Mouse (Mus musculus) midbrain, embryonic 14.5 days (tissue): ENCODE measurements at regions not wholly inside any gene's neighbourhood (a gene's known extent, or its start where the extent isn't known, plus 50 kb on each side); places are given as distances from the start of the nearest gene placed in this dataset.
A peak's percentile ranks its signal among the peaks of the same experiment; 100 is the strongest.

Experiments used
- ATAC-seq: fragments of 200-750 bp; cut with Nextera tagmentation; 2 replicates; pipeline ENCODE4 v1.8.0; 2017; ENCODE audit warnings: moderate number of reproducible peaks, moderate library complexity; ENCODE audit not compliant: low FRiP score, low TSS enrichment
- DNase-seq: peaks from one replicate; pipeline ENCODE4 v3.0.0-alpha.2; 2015
- H3K27ac ChIP-seq: fragments of 300-500 bp; sonication (generic); replicated peaks from 2 replicates; pipeline ENCODE4 v1.5.1; 2014; ENCODE audit warnings: mild to moderate bottlenecking, low read depth, low read length, moderate library complexity
- H3K27me3 ChIP-seq: fragments of 300-500 bp; sonication (generic); 2 replicates; pipeline ENCODE4 v1.6.1; 2014; ENCODE audit warnings: low read length, control low read depth, mixed read lengths; ENCODE audit not compliant: control insufficient read depth, insufficient read depth
- H3K36me3 ChIP-seq: fragments of 300-500 bp; sonication (generic); 2 replicates; pipeline ENCODE4 v1.6.1; 2014; ENCODE audit warnings: low read length, control low read depth; ENCODE audit not compliant: control insufficient read depth, insufficient read depth
- H3K4me1 ChIP-seq: fragments of 300-500 bp; sonication (generic); 2 replicates; pipeline ENCODE4 v1.6.1; 2014; ENCODE audit warnings: mild to moderate bottlenecking, antibody characterized with exemption, low read length, control low read depth; ENCODE audit not compliant: control insufficient read depth, insufficient read depth
- H3K4me2 ChIP-seq: fragments of 300-500 bp; sonication (generic); 2 replicates; pipeline ENCODE4 v1.6.1; 2014; ENCODE audit warnings: mild to moderate bottlenecking, low read length, moderate library complexity
- H3K4me3 ChIP-seq: fragments of 300-500 bp; sonication (generic); replicated peaks from 2 replicates; pipeline ENCODE4 v1.5.1; 2014; ENCODE audit warnings: low read depth, low read length
- H3K9ac ChIP-seq: fragments of 300-500 bp; sonication (generic); replicated peaks from 2 replicates; pipeline ENCODE4 v1.6.1; 2014; ENCODE audit warnings: mild to moderate bottlenecking, low read length, moderate library complexity
- H3K9me3 ChIP-seq: fragments of 300-500 bp; sonication (generic); 2 replicates; pipeline ENCODE4 v1.6.1; 2016; ENCODE audit warnings: low read length, control low read depth, mixed read lengths; ENCODE audit not compliant: control insufficient read depth
- WGBS: fragments of 180-500 bp; shearing (Covaris S2); extraction: QIAGEN DNeasy Blood & Tissue Kit; methylation state at CpG from one replicate; pipeline ENCODE4 v1.1.7; 2014; 5-methylcytosine and 5-hydroxymethylcytosine counted together

GRCm38 (mm10) chr2:46993126-46993525 is 1820.8 kb upstream of the Acvr2a start:
- no peak overlapping the region for H3K9ac ChIP-seq
- H3K4me3 ChIP-seq: no peak overlapping the region
- DNase-seq (no peak), ATAC-seq (no peak)
- H3K4me1 ChIP-seq: no peaks in the 10 kb centered on the region
- no peaks in the 10 kb centered on the region for H3K9me3 ChIP-seq
- H3K36me3 ChIP-seq: no peaks in the 10 kb centered on the region
- no peaks in the 10 kb centered on the region for H3K27me3 ChIP-seq
- 84% methylated on average over 3 of the region's 3 CpGs for WGBS
- H3K27ac ChIP-seq: no peak overlapping the region
- H3K4me2 ChIP-seq: no peak overlapping the region

- Histone ChIP-seq H3K4me3 (no peak overlapping the region), H3K4me2 (no peak overlapping the region), H3K27ac (no peak overlapping the region), H3K4me1 (no peaks in the 10 kb centered on the region), H3K36me3 (no peaks in the 10 kb centered on the region), H3K9ac (no peak overlapping the region), H3K9me3 (no peaks in the 10 kb centered on the region), H3K27me3 (no peaks in the 10 kb centered on the region)
- DNase-seq: no peak
- no peak for ATAC-seq
- WGBS: 93% methylated on average over 3 of the region's 3 CpGs
These were observed 1821.2 kb upstream of the Acvr2a start for GRCm38 (mm10) chr2:46992672-46993071.

GRCm38 (mm10) chr2:46986689-46987088 is 1827.2 kb upstream of the Acvr2a start:
- 90% methylated on average over 2 of the region's 2 CpGs for WGBS
- no peak for ATAC-seq
- no peak overlapping the region for H3K4me2 ChIP-seq
- no peaks in the 10 kb centered on the region for H3K9me3 ChIP-seq
- no peak for DNase-seq
- H3K4me3 ChIP-seq: no peak overlapping the region
- no peak overlapping the region for H3K9ac ChIP-seq
- no peak overlapping the region for H3K27ac ChIP-seq
- H3K27me3 ChIP-seq: no peaks in the 10 kb centered on the region
- no peaks in the 10 kb centered on the region for H3K4me1 ChIP-seq
- no peaks in the 10 kb centered on the region for H3K36me3 ChIP-seq

- ATAC-seq (no peak), DNase-seq (no peak)
- H3K9ac ChIP-seq: no peak overlapping the region
- H3K27me3 ChIP-seq: no peaks in the 10 kb centered on the region
- H3K4me1 ChIP-seq: no peaks in the 10 kb centered on the region
- WGBS: 90% methylated on average over 4 of the region's 4 CpGs
- H3K4me3 ChIP-seq: no peak overlapping the region
- no peak overlapping the region for H3K27ac ChIP-seq
- no peaks in the 10 kb centered on the region for H3K36me3 ChIP-seq
- no peaks in the 10 kb centered on the region for H3K9me3 ChIP-seq
- H3K4me2 ChIP-seq: no peak overlapping the region
These were observed 1827.8 kb upstream of the Acvr2a start for GRCm38 (mm10) chr2:46985915-46986672.

GRCm38 (mm10) chr2:46940628-46941530 is 1823.7 kb upstream of the Zeb2 start:
- peak; percentile 17 for DNase-seq
- Histone ChIP-seq H3K4me2 (no peak overlapping the region), H3K36me3 (no peaks in the 10 kb centered on the region), H3K27me3 (no peaks in the 10 kb centered on the region), H3K9me3 (no peaks in the 10 kb centered on the region), H3K4me3 (no peak overlapping the region), H3K4me1 (no peaks in the 10 kb centered on the region), H3K9ac (no peak overlapping the region), H3K27ac (no peak overlapping the region)
- WGBS: 55% methylated on average over 7 of the region's 7 CpGs
- ATAC-seq: peak; percentile 43; the same call in 1 of the 2 replicates

- no peak for ATAC-seq
- H3K9ac ChIP-seq: no peak overlapping the region
- 88% methylated on average over 1 of the region's 1 CpGs for WGBS
- no peaks in the 10 kb centered on the region for H3K27me3 ChIP-seq
- no peaks in the 10 kb centered on the region for H3K4me1 ChIP-seq
- no peak overlapping the region for H3K27ac ChIP-seq
- no peaks in the 10 kb centered on the region for H3K36me3 ChIP-seq
- no peak for DNase-seq
- H3K4me2 ChIP-seq: no peak overlapping the region
- H3K9me3 ChIP-seq: no peaks in the 10 kb centered on the region
- no peak overlapping the region for H3K4me3 ChIP-seq
These were observed 1815.6 kb upstream of the Zeb2 start for GRCm38 (mm10) chr2:46932831-46933230.

GRCm38 (mm10) chr2:46924189-46924588 is 1807.0 kb upstream of the Zeb2 start:
- H3K27ac ChIP-seq: no peak overlapping the region
- no peak for DNase-seq

GRCm38 (mm10) chr2:46913496-46913895 is 1796.3 kb upstream of the Zeb2 start:
- Histone ChIP-seq H3K4me3 (no peak overlapping the region), H3K9me3 (no peaks in the 10 kb centered on the region), H3K4me2 (no peak overlapping the region), H3K9ac (no peak overlapping the region), H3K36me3 (no peaks in the 10 kb centered on the region), H3K27ac (no peak overlapping the region), H3K27me3 (no peaks in the 10 kb centered on the region), H3K4me1 (no peaks in the 10 kb centered on the region)
- no peak for DNase-seq
- no peak for ATAC-seq

More at GRCm38 (mm10) chr2:46924189-46924588, 1807.0 kb upstream of the Zeb2 start:
- no peaks in the 10 kb centered on the region for H3K4me1 ChIP-seq
- ATAC-seq: no peak
- H3K4me2 ChIP-seq: no peak overlapping the region
- WGBS: 91% methylated on average over 3 of the region's 3 CpGs
- no peak overlapping the region for H3K4me3 ChIP-seq
- no peaks in the 10 kb centered on the region for H3K36me3 ChIP-seq
- no peak overlapping the region for H3K9ac ChIP-seq
- no peaks in the 10 kb centered on the region for H3K9me3 ChIP-seq
- no peaks in the 10 kb centered on the region for H3K27me3 ChIP-seq
